Mouse (Mus musculus) kidney, adult 8-10 months (tissue): ENCODE data around the gene Ccndbp1.
"Not testable (repeated sequence)": the region's sequence is repeated elsewhere in the genome, so short reads cannot be mapped to it uniquely, and the experiment has no call there.

Experiments
- DNase-seq, 2 experiments: peaks; one replicate each; pipeline ENCODE4 v3.0.0; 2022

Ccndbp1 gene

DNA sequence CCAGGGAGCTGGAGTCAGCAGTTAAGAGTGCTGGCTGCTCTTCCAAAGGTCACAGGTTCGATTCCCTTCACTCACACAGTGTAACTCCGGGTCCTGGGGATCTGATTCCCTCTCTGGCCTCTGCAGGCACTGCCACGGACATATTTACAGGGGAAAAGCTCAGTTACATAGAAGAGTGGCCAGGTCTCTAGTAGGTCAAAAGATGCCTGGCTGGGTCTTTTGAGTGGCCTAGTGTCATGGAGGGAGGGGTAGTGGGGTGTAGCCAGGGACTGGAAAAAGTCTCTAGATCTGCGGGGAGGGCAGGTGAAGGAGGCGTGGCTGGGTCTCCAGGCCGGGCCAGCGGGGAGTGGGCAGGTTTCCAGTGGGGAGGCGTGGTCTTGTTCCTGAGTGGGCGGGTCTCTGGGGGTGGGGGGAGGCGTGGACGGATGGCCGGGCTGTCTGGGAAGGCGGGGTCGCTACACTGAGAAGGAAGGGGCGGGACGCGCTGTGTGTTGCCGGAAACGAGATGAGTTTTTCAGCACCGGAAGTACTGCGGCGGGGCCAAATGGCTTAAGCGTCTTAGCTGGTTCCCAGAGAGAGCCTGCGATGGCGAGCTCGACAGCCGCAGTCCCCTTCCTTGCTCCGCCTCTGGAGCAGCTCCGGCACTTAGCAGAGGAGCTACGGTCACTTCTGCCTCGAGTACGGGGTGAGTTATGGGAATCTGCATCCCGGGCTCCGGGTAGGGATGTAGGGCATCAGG, at the start of gene Ccndbp1:
Gene Ccndbp1 (plus strand): TSS at position 479 of the 739 bp plus-strand sequence.
- DNase-seq: peak; percentile 94 to 95

DNA sequence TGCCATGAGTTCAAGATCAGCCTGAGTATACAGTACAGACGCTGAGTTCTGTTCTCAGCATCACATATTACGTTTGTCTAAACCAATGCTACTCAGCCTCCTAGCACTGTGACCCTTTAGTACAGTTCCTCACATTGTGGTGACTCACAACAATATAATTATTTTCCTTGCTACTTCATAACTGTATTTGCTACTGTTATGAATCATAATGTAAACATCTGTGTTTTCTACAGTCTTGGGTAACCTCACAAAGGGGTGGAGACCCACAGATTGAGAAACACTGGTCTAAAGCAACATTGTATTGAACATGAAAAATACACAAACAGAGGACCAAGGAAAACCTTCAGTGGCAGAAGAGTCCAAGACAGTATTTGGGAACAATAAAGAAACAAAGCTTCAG, 48.8 kb upstream of the Ccndbp1 start:
- no peak for DNase-seq

DNA sequence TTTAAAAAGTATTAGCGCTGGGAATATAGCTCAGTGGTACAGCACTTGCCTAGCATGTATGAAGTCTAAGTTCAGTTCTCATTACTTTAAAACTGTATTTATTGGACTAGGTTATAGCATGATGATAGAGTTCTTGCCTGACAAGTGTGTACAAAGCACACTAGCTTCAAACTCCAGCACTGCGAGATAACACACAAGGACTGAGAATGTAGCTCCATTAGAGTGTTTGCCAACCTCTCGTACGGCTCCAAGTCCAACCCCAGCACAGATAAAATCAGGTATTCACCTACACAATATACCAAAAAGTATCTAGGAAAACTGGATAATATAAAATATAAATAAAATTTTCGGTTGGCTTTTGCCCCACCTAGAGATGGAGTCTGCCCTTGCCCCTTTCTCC, 48.4 kb upstream of the Ccndbp1 start:
- DNase-seq: no peak

DNA sequence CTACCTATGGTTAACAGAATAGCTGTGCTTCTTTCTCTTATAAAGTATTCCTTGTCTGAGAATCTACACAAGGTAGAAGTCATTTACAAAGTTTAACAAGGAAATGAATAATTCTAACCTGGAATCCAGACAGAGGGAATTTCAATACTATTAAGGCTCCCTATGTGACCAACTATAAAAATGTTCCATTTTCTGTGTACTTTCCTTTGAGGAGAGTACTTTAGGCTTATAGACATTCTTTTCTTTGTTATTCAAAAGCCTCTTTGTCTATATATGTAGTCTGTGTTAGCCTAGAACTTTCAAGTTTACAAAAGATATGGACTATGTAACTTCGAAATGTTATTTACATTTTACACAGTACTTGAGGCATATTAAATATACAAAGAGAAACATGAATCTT, 47.9 kb upstream of the Ccndbp1 start:
- DNase-seq: no peak

DNA sequence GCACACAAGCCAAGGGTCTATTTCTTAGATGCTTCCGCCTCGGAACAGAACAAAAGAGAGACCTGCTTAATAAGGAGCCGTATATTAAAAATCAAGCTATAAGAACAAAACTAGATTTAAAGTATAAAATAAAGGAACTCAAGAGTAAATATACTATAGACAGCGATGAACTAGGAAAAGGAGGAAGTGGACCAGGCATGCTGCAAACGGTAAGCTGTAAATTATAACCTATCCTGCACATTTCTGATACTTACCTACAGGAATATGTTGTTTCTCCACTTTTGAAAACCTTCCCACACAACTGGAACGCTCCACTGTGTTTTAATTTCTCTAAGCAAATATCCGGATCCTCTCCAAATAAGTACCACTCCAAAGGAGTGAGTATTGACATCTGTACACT, 45.1 kb upstream of the Ccndbp1 start:
- DNase-seq: no peak

DNA sequence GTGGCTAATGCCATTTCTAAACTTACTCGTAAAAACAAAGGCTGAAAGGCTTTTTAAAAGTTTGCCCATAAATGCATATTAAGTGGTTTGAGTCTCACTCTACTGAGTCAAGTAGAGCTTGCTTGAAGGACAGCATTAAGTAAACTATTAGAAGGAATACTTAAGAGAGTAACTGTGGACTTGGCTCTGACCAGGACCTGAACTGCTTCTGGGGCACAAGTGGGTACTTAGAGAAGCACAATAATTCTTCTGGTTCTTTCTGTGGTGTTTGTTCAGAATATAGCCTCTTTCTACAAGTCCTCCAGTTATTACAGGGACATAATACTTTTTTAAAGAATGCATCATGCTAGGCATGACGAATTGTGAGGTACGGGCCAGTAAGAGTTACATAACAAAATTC, 42.7 kb upstream of the Ccndbp1 start:
- no peak for DNase-seq

DNA sequence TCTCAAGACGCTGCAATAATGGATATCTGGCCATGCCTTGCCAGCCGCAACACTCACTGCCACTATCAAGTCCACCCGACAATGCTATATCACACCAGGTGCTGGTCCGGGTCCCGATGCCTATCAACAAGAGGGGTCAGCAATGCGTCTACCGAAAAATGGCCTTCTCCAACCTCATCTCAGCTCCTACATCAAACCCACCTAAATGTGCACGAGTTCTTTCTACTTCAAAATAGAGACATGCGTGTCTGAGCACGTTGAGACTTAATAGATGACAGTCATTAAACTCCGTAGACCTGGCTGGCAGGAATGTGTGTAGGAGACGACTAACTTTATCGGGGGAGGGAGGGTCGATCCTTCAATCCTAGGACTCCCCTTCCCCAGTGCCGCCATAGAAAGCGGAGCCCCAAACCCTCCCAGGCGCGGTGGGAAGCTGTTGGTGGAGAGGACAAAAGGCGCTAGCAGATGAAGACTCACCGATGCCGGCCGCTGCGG, 38.1 kb upstream of the Ccndbp1 start:
- no peak for DNase-seq

DNA sequence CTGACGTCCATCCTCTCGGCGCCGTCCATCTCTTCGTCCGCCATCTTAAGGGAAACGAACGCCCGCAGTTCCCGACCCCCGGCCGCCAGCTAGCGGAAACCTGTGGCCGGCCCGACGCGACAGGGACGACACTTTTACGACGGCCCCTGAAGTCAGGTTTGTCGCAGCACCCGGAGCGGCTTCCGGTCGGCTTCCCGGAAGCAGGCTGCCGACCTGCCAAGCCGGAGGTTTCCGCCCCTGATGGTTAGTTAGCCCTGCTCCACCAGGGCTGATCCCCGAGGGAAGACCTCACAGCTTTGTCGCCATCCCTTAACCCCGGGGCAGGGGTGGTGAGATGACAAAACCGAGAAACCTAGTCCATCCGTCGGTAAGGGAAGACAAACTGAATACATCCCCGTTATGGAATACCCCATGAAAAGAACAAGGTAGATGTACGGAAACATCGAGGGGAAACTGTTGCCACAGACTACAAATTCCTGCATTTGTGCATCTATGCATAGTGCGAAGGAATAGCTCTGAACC, 37.6 kb upstream of the Ccndbp1 start, which contains the start of gene Ubr1:
Gene Ubr1 (minus strand): TSS at position 157 of the 522 bp plus-strand sequence.
- DNase-seq: peak; percentile 84

DNA sequence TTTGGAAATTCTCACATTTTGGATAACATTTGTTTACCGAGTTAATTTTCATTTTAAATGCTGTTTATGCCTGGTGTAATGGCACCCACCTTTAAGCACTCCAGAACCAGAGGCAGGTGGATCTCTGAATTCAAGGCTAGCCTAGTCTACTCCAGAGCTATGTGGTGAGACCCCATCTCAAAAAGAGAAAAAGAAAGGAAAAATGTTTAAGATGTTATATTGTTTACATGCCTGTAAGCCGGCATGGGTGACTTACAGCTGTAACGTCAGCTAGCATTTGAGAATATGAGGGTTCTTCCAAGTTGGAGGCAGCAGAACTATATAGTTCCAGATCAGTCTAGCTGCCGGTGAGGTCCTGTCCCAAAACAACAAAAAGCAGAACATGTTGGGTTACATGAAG, 36.4 kb upstream of the Ccndbp1 start:
- no peak for DNase-seq

DNA sequence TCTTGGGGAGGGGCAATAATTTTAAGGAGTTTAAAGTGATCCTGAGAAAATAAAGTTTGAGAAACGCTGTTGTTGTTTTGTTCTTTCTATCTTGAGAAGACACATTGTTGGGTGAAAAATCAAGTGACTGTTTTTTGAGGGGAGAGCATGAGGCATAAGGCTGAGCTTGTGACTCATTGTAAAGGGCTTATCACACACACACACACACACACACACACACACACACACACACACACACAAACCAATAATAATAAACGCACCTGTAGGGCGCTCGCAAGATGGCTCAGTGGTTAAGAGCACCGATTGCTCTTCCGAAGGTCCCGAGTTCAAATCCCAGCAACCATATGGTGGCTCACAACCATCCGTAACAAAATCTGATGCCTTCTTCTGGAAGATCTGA, 35.9 kb upstream of the Ccndbp1 start:
- DNase-seq: not testable (repeated sequence)

DNA sequence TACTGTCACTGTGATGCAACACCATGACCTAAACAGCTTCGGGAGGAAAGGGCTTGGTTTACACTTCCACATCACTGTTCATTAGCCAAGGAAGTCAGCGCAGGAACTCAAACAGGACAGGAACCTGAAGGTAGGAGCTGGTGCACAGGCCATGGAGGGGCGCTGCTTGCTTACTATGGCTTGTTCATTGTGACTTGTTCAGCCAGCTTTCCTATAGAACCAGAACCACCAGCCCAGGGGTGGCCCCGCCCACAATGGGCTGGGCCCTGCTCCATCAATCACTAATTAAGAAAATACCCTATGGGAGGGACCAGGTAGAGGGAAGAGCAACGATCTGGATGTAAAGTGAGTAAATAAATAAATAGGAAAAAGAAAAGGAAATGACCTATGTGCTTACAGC, 35.2 kb upstream of the Ccndbp1 start:
- no peak for DNase-seq

DNA sequence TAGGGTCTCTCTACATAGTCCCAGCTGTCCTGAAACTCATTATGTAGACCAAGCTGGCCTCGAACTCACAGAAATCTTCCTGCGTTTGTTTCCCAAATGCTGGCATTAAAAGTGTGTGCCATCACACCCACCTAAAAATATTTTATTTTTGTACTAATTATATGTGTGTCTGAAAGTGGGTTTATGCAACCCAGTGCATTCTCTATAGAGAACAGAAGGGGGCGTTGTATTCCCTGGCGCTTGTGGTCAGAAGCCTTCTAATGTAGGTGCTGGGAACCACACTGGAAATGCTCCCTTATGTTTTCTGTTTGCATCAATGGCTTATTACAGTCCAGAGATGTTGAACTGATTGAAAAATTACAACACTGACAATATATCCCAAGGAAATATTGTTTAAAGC, 31.9 kb upstream of the Ccndbp1 start:
- DNase-seq: no peak

DNA sequence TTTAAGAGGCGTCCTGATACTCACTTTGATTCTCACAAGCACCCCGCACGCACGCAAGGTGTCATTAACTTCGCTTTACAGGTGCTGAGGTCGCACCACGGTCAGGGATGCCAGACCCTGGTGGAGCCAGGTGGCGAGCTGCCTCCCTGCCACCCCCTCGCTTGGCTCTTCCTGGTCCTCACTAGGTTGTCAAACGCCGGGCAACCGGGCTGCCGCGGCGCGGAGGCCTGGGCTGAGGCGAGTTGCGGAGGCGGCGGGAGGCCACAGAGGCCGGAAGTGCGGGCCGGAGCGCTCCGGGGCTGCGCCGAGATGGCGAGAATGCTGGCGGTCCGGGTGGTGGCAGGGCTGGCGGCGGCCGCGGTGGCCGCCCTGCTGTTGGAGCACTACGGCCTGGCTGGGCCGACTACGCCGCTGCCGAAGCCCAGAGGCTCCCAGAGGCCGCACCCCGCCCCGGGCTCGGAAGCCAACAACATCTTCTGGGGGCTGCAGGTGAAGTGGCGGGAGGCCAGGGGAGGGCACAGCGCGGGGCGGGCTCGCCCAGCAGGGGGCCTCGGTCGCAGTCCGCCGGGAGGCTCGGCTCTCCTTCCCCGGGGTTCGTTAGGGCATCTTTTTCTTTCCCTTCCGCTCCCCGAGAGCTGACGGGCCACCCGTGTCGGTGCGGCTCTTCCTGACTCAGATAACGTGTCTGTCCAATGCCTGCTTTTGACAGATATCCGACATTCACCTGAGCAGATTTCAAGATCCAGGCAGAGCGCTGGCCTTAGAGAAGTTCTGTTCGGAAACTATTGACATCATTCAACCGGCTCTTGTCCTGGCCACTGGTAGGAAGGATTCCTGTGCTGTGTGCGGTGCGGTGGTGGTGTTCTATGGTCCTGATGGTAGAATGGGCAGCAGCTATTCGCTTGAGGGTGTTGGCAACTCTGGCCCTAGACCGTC, 30.9 kb upstream of the Ccndbp1 start, which contains the start of gene Tmem62:
Gene Tmem62 (plus strand): TSS at position 28 of the 936 bp plus-strand sequence.
- DNase-seq: peak; percentile 52 to 70

DNA sequence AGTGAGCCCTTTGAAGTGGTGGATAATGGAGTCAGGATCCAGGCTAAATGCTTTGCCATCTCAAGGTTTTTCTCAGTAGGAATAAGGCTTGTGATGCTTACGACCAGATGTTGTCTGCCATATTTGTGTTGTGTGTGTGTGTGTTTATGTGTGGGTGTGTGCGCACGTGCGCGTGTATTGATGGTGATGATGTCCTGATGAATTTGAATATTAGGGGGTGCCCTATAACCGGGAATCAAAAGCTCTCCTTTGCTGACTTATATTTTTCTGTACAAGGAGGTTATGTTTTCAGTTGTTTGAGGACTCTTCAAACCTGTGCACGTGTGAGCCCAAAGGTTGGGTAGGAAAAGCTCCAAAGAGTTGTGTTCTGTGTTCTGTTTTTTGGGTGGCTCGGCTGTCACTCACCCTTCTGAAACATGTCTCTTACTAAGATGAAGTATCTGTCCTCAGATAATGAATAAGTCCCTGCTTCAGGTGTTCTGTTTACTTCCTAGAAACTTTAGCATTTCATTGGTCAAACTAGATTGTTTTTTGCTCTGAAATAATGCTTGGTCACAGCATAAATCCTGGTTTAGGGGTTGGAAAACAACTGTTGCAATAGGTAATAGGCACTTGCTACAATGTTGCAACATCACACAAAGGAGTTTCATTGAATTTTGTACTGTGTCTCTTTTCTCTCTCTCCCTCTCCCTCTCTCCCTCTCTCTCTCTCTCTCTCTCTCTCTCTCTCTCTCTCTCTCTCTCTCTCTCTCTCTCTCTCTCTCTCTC, 30.1 kb upstream of the Ccndbp1 start:
- DNase-seq: no peak

DNA sequence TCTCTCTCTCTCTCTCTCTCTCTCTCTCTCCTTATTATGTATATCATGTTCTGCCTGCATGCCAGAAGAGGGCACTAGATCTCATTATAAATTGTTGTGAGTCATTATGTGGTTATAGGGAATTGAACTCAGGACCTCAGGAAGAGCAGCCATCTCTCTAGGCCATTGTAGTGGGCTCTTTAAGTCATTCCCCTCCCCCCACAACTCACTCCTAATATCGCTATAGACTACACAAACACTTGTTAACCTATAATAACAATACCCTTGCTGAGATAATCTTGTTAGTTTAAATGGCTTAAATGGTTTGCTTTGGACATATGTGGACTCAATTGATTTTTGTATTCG, 29.5 kb upstream of the Ccndbp1 start:
- DNase-seq: no peak

DNA sequence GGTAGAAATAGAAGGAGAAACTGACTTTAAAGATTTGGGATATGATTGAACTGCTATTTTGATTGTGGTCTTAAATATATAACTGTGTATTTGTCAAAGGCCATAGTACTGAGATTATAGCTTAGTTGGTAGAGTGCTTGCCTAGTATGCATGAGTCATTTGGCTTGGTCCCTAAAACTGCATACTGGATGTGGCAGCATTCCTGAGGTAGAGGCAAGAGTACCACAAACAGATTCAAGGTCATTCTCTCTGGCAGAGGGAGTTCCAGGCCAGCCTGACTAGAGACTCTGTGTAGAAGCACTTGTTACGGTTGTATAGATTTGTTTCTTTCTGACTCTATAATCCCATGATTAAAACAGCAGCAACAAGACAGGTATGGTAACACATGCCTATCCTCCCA, 28.4 kb upstream of the Ccndbp1 start:
- no peak for DNase-seq

DNA sequence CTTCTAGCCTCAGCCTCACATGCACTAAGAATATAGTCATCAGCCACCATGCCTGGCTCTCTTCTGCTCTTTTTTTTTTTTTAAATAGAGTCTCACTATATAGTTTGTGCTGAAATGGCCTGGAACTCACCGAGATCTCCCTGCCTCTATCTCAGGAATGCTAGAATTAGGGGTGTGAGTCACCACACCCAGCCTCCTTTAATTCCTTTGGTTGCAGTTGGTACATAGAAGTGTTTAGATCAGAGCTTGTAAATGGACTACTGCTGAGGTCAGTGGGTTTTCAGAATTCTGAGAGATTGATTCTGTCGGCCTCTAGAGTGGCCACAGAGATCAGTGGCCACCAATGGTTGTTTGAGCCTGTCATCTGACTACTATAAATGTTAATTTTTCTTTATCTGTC, 27.3 kb upstream of the Ccndbp1 start:
- no peak for DNase-seq

DNA sequence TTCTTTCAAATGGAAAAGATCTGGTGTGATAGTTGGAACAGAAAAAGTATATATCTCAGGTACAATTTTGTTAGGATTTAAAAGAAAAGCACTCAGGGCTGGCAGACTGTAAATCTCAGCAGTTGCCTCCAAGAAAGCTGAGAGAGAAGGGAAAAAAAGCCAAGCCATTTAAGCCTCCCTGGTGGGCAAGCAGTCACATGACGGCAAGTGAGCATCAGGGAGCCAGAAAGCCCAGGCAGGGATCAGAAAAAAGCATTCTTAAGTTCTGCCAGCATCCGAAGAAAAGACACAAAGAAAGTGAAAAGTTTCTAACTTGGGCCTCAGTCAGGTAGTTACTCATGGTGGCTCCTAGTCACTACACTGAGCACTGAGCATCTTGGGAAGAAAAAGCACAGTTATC, 24.6 kb upstream of the Ccndbp1 start:
- no peak for DNase-seq

DNA sequence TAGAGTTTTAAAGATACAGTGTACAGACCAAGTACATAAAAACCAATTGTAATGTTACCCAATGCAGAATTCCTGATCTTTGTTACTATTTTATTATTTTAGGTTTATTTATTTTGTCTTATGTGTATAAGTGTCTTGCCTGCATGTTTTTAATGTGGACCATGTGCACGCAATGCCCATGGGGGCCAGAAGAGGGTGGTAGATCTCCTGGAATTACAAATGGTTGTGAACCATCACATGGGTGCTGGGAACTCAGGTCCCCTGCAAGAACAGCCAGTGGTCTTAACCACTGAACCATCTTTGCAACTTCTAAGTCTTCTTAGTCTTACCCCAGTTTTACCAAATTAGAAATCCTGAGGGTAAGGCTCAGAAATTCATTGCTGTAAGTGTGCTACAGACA, 23.0 kb upstream of the Ccndbp1 start:
- DNase-seq: no peak

DNA sequence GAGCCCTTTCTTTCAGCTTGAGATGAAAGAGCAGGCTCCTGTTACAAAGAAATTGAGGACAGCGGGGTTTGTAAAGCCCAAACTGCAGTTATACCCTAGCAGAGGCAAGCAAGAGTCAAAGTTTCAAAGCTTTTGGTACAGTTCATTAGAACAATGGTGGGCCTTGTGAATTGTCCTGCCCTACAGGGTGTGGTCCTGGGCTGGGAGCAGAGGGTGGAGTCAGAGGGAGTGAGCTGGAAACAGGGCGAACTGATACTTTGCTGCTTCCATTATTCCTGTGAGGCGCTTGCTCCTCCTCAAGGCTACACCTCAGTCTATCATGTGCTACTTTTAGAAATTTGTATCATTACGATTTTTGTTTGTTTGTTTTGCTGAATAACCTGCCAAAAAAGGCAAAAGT, 17.0 kb upstream of the Ccndbp1 start:
- DNase-seq: no peak

DNA sequence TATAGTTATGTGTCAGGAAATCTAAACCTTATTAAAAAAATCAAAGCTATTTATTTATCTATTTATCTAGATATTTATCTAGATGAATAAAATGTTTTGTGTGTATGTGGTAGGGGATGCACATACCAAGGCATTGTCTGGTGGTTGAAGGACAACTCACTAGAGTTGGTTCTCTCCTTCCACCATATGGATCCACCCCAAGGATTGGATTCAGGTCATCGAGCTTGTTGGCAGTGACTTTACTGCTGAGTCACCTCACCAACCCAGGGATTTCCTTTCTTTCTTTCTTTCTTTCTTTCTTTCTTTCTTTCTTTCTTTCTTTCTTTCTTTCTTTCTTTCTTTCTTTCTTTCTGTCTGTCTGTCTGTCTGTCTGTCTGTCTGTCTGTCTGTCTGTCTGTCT, 11.6 kb upstream of the Ccndbp1 start:
- DNase-seq: not testable (repeated sequence)

DNA sequence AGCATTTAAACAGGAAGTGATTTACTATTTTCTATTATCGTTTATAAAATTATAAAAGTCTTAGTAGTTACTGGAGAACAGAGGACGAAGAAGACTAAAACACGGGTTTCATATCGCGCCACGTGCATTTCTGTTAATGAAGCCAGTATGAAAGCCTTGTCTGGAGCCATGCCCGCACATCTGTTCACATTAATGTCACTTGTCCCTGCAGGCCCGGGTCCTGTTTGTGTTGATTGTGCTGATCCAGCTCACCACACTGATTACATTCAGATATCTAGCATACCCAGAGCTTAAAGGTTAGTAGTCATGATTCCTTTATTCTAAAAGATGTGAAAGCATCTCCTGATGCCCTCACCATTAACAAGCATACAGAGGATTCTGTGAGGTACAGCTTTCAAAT, 9.3 kb upstream of the Ccndbp1 start:
- DNase-seq: no peak

DNA sequence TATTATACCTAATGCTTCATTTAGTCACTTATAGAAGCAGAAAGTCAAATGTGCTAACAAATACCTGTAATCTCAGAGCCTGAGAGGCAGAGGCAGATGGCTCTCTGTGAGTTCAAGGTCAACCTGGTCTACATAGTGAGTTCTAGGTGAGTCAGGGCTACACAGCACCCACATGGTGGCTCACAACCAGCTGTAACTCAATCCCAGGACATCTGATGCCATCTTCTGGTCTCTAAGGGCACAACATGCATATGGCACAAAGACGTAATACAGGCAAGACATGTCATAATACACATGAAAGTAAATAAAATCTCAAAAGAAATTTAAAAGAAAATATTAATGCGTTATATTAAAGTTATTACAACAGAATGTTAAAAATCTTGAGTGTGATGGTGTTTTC, 4.6 kb upstream of the Ccndbp1 start:
- no peak for DNase-seq
